Mouse (Mus musculus) stomach, adult 2 months (tissue): ENCODE measurements around the gene Vtn. TPM values are rescaled to one million over a fixed set of nuclear protein-coding genes. Genes with fewer than 3 reads are reported as not detected.

Experiments used
- polyA plus RNA-seq: library from polyadenylated mRNA; depleted of rRNA; stranded (reverse); fragments of >200 nt; gene quantifications from 2 replicates; pipeline ENCODE4 v1.2.3, GENCODE M21; 2012; rRNA removed

Vtn gene
- 8.3 and 11.7 TPM in 2 replicates for polyA plus RNA-seq

DNA sequence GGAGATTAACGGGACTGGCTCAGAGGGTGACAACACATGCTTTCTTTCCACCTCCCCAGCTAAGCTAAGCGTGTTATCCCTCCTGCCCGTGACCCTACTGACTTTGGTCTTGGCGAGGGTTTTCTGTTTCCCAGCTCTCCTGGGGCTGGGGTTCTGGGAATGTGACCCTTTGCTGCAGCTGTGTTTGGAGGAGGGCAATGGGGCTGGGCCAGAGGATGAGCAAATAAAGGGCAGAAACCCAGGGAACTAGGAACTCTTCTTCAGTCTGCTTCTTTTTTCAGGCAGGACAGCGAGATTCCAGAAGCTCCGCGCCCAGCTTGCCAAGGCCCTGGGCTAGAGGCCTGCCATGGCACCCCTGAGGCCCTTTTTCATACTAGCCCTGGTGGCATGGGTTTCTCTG is at the start of gene Vtn:
Vtn (plus strand) TSS at position 88 of the 400 bp plus-strand sequence.

DNA sequence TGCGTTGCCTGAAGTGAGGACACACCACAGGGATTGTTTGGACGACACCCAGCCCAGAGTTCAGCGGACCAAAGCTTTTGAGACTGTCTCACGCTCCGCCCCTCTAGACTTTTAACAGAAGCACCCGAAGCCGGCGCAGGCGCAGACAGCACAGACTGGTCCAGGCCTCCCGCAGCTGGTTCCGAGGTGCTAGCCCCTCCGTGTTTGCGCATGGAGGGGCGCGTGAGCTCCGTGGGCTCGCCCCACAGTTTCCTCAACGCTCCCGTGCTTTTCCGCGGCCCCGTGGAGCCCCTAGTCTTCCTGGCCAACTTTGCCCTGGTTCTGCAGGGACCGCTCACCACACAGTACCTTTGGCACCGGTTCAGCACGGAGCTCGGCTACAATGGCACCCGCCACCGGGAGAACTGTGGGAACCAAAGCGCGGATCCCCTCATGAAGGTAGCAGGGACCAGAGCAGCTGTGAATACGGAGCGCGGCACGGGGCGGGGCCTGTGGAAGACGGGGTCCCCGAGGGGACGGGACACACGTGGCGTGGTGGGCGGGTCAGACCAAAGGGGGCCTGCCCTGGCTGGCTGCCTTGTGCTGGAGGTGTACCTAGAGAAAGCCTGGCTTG is 33.2 kb upstream of the Vtn start, which contains the start of gene Slc46a1:
Slc46a1 (plus strand) TSS at position 130 of the 613 bp plus-strand sequence.

DNA sequence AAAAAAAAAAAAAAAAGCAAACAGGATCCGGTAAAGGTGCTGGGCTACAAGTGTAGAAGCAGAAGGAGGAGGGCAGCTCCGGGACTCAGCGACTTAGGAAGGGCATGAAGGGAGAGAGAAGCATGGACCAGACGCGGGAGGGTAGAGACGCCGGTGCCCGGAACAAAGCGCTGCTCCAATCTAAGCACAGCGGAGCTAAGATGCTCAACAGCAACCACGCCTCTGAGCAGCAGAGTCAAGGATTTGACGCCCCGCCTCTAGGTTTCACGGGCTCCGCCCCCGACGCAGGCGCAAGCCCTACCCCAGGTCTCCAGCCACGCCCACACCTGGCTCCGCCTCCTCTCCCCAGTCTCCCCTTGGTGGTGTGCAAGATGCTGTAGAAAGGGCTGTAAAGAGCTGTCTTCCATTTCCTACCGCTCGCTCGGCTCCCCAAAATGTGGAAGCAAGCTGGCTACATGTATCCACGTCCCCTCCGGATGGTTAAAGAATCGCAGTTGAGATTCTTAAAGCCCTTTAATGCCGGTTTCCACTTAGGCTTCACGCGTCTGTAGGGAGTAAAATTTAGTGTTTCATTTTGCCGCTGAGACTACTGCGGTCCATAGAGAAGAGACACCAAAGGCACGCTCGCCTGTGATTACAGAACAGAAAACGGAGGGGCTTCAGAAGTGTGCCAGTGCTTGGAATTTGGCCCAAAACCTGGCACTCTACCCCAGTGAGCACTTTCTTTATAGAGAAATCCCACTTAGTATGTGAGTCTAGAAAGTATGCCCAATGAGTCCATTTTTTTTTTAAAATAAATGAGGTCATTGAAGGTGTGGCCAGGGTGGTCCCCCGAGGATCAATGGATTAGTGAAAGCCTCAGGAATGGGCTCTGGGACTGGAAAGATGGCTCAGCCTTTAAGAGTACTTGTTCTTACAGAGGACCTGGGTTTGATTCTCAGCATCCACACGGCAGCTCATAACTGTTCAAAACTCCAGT is 1.1 kb upstream of the Vtn start, which contains the start of gene Sarm1:
Sarm1 (minus strand) TSS at position 211 of the 979 bp plus-strand sequence.

DNA sequence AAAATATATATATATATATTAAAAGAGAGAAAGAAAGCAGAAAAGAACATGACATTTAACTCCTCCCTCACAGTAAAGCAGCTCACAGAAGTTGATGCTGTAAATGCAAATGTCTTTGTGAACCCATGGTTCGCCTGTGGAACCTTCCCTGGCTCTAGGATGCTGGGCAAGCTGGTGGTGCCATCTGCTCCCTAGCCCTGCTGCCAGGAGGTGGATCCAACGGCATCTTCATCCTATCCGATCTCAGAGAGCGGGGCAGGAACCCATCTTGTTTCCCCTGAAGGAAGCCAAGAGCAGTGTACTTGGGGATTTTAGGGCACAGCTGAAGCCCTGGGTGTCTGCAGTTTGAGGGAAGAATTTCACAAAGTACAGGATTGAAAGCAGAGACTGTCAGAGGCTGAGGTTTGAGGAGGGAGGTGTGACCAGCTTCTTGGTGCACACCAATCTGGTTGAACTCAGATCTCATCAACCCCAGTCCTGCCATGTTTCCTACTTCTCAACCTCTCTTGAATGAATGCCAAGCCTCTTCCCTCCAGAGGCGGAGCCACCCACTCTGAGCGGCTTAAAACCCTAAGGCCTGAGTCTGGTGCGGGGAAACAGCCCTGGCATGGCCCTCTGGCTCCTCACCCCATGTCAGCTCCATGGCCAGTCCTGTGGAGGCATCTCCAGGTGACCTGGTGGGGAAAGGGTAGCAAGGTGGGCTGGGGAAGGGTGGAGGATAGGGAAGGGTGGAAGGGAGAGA is 4.2 kb downstream of the Vtn start, which contains the start of gene Sebox:
Sebox (plus strand) TSS at position 539 of the 742 bp plus-strand sequence.

DNA sequence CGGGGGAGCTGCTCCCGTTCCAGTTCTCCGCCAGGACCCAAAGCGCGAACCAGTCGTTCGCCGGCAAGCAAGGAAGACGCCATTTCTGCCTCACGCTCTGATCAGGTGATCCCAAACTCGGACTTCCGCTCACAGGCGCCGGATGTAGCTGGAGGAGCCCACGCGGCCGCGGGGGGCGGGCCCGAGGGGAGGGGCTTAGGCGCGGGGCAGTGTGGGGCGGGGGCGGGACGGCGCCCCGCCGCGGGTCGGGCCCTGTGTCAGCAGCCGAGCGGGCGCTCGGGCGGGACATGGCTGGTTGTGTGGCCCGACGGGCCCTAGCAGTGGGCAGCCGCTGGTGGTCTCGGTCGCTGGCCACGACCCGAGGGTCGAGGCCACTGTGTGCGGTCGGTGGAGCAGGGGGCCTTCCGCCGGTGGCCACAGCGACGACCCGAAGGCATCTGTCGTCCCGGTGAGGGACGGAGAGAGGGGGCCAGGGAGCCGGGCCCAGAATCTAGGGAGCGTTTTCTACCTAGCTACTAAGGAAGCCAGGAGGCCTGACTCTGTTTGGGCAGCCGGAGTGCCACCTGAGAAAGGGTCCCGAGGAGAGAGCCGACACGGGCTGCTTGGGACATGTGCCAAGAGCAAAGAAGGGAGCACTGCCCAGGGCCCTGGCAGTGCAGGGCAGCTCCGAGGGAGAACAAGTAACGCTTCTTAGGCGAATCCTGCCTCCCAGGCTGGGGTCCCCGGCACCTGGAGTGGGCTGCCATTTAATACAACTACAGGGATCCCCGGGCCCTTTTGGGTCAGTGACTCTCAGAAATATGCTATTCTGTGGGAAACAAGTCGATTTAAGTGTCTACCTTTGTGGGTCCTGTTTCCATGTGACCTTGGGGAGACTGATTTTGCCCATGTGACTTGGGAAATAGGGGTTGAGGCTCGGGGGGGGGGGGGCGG is 13.4 kb downstream of the Vtn start, which contains the start of the genes Tmem199 and Poldip2:
Tmem199 (minus strand) TSS at position 148 of the 933 bp plus-strand sequence.
Poldip2 (plus strand) TSS at position 169 of the 933 bp plus-strand sequence.

DNA sequence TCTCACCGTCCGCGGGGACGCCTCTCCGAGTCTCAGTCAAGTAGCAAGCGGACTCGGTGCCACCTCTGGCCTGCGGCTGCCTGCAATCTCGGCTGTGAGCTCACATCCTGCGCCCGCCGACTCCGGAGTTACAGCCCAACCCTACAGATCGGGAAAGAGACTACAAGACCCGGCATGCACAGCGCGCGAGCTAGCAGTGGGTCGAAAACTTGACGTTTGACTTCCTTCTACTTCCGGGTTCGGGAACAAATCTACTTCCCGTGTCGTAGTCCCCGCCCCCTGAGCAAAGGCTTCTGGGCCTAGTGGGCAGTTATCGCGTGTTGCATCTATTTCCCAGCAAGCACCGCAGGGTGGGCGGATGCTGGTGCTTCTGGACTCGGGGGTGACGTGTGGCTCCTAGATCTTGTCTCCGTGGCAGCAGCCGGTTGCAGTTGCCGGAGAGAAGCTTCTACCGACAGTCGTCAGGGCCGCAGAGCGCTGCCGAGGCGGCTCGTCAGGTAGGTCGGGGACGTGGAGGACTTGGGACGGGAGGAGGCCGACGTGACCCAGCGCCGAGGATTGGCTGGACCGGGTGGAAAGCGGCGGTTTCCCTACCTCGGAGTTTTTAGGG is 37.3 kb downstream of the Vtn start, which contains the start of the genes Tnfaip1 and Ift20:
Tnfaip1 (minus strand) TSS at position 253 of the 610 bp plus-strand sequence.
Ift20 (plus strand) TSS at position 282 of the 610 bp plus-strand sequence.

DNA sequence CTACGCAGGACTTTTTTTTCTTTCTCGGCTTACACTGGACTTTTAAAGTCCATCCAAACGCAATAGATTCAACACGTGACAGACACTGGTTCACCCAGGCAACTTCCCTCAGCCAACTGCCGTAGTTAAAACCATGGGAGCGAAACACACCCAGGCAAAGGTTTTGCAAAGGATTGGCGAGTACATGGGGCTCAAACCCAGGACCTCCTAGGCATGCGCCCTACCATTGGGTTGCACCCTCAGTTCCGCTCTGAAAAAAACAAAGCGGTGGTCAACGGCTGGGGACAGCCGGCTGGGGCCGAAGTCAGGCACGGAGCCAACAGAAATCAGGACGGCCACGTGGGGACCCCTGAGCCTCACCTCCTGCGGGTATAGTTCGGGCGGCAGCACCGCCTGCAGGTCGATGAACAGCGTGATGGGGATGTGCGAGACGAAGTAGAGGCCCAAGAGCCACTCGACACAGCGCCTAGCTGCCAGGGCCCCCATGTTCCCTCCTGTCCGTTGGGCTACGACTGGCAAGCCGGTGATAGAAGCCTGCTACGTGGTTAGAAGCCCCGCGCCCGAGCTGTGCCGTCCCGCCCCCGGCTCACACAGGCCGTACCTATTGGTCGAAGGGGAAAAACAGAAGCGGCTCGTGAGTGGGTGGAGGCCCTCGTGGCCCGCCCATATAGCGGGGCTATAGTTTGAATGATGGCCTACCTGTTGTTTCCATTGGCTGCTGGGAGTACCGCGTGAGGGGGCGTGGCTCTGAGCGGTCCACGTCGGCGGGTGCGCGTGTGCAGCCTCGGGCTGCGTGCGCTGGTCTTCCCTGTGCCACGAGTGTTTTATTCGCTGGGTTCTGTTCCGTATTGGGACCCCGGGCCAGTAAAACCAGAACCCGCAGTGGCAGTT is 51.5 kb downstream of the Vtn start, which contains the start of gene Tmem97:
Tmem97 (minus strand) TSS at position 610 of the 891 bp plus-strand sequence.

Other genes starting within 250 kb of the Vtn start
- gene 2610507B11Rik, start 237.3 kb upstream of the Vtn start, polyA plus RNA-seq = 46.4 and 52.0 TPM in 2 replicates
- gene BC030499, start 208.2 kb upstream of the Vtn start, polyA plus RNA-seq = 0.06 TPM in 2 replicates
- 2.4 and 4.1 TPM in 2 replicates for gene Spag5, start 197.6 kb upstream of the Vtn start, polyA plus RNA-seq
- 5.7 and 6.7 TPM in 2 replicates for gene Aldoc, start 176.1 kb upstream of the Vtn start, polyA plus RNA-seq
- 35.8 and 40.6 TPM in 2 replicates for gene Pigs, start 170.7 kb upstream of the Vtn start, polyA plus RNA-seq
- gene Unc119, start 155.6 kb upstream of the Vtn start, polyA plus RNA-seq = 13.9 and 17.0 TPM in 2 replicates
- gene Foxn1, start 112.5 kb upstream of the Vtn start, polyA plus RNA-seq = 1.5 and 1.9 TPM in 2 replicates
- 0.03 TPM in 2 replicates for gene Slc13a2, start 76.9 kb upstream of the Vtn start, polyA plus RNA-seq
- gene Slc46a1, start 33.4 kb upstream of the Vtn start, polyA plus RNA-seq = 11.8 and 16.8 TPM in 2 replicates
- gene Sarm1, start 1.3 kb upstream of the Vtn start, polyA plus RNA-seq = 0.52 and 0.53 TPM in 2 replicates
- 0.12 TPM in 1 of 2 replicates, not detected in the other for gene Sebox, start 4.4 kb downstream of the Vtn start, polyA plus RNA-seq
- 2.5 and 3.6 TPM in 2 replicates for gene Tmem199, start 13.1 kb downstream of the Vtn start, polyA plus RNA-seq
- gene Poldip2, start 13.1 kb downstream of the Vtn start, polyA plus RNA-seq = 20.2 and 26.0 TPM in 2 replicates
- gene Tnfaip1, start 37.2 kb downstream of the Vtn start, polyA plus RNA-seq = 13.3 and 15.2 TPM in 2 replicates
- gene Ift20, start 37.3 kb downstream of the Vtn start, polyA plus RNA-seq = 53.2 and 57.5 TPM in 2 replicates
- gene Tmem97, start 51.7 kb downstream of the Vtn start, polyA plus RNA-seq = 21.2 and 26.4 TPM in 2 replicates
- 6.6 and 7.6 TPM in 2 replicates for gene Nlk, start 198.3 kb downstream of the Vtn start, polyA plus RNA-seq